Mouse (Mus musculus): ENCODE results near the gene Pm20d1.

DNA sequence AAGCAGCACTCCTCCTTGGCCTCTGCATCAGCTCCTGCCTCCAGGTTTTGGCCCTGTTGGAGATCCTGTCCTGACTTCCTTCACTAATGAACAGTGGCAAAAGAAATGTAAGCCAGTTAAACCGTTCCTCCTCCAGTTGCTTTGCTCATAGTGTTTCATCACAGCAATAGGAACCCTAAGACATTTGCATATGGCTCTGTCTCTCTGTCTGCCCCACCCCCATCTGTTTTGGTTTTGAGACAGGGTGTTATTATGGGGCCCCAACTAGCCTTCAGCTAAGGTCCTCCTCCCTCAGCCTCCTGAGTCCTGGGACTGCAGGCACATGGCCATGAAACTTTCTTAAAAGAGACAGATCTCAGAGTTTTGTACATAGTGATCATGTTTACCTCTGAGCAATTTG, 2.8 kb downstream of the Pm20d1 start:
- no peak for TF ChIP-seq POLR2AphosphoS2 (IDR thresholded peaks at IDR 0.05; ENCODE audit: low read length)
- no peak for TF ChIP-seq MYC (IDR thresholded peaks at IDR 0.05; ENCODE audit: low read depth, low read length)
- TF ChIP-seq CTCF (IDR thresholded peaks at IDR 0.05 in 2 of 3, conservative IDR thresholded peaks at IDR 0.05 in 1 of 3; ENCODE audit: control insufficient read depth in 1 of 3, insufficient read depth in 1 of 3, low read depth in 2 of 3, low read length in 3 of 3, poor library complexity in 1 of 3, severe bottlenecking in 1 of 3), result no peak
- no peak for TF ChIP-seq ELF1 (IDR thresholded peaks at IDR 0.05; ENCODE audit: low read depth, low read length)
- no peak for TF ChIP-seq MAX (IDR thresholded peaks at IDR 0.05; ENCODE audit: low read length)
- no peak for TF ChIP-seq TAL1 (IDR thresholded peaks at IDR 0.05; ENCODE audit: low read length)
- no peak for TF ChIP-seq EP300 (IDR thresholded peaks at IDR 0.05; ENCODE audit: low read depth in 1 of 2, low read length in 2 of 2)
- no peak for TF ChIP-seq HCFC1 (IDR thresholded peaks at IDR 0.05; ENCODE audit: low read depth, low read length)
- no peak for TF ChIP-seq JUND (IDR thresholded peaks at IDR 0.05; ENCODE audit: low read depth, low read length)

All from MEL (cell line).